Mouse (Mus musculus) stomach, postnatal 0 days (tissue): ENCODE data around the gene Rgl3.

Experiments
- CTCF ChIP-seq: IDR thresholded peaks from 2 replicates; pipeline ENCODE4 v1.5.1; 2016; ENCODE audit warnings: antibody characterized with exemption, low read depth, mild to moderate bottlenecking, moderate library complexity
- EP300 ChIP-seq: optimal IDR thresholded peaks from 2 replicates; pipeline ENCODE3; 2016; ENCODE audit warnings: antibody characterized with exemption

GRCm38 (mm10) chr9:21968883-21969282 is 20.4 kb downstream of the Rgl3 start:
- TF ChIP-seq CTCF (no peak), EP300 (no peak)
